Mouse (Mus musculus) kidney, postnatal 0 days (tissue): Measurements from ENCODE around the gene Syt9. TPM values are rescaled to one million over a fixed set of nuclear protein-coding genes. Genes with fewer than 3 reads are reported as not detected.

ENCODE experiments used
- ATAC-seq: fragments of 200-750 bp; cut with Nextera tagmentation; replicated peaks from 2 replicates; pipeline ENCODE4 v1.8.0; 2017; ENCODE audit warnings: low read depth, moderate number of reproducible peaks, moderate TSS enrichment, moderate library complexity; ENCODE audit not compliant: low FRiP score
- DNase-seq: peaks from one replicate; pipeline ENCODE4 v3.0.0-alpha.2; 2016; ENCODE audit warnings: low spot score
- H3K27ac ChIP-seq: fragments of 300-500 bp; sonication (generic); 2 replicates; pipeline ENCODE4 v1.5.1; 2014; ENCODE audit warnings: mild to moderate bottlenecking
- H3K27me3 ChIP-seq: fragments of 300-500 bp; sonication (generic); 2 replicates; pipeline ENCODE4 v1.6.1; 2014; ENCODE audit warnings: low read length, mixed read lengths; ENCODE audit not compliant: insufficient read depth
- H3K36me3 ChIP-seq: fragments of 300-500 bp; sonication (generic); 2 replicates; pipeline ENCODE4 v1.6.1; 2014; ENCODE audit warnings: low read length, mixed read lengths; ENCODE audit not compliant: insufficient read depth
- H3K4me1 ChIP-seq: fragments of 300-500 bp; sonication (generic); replicated peaks from 2 replicates; pipeline ENCODE4 v1.6.1; 2014; ENCODE audit warnings: antibody characterized with exemption, low read length, mixed read lengths; ENCODE audit not compliant: insufficient read depth
- H3K4me2 ChIP-seq: fragments of 300-500 bp; sonication (generic); 2 replicates; pipeline ENCODE4 v1.6.1; 2014; ENCODE audit warnings: mild to moderate bottlenecking, low read length, moderate library complexity, mixed read lengths
- H3K4me3 ChIP-seq: fragments of 300-500 bp; sonication (generic); replicated peaks from 2 replicates; pipeline ENCODE4 v1.5.1; 2014; ENCODE audit warnings: low read depth, low read length
- H3K9ac ChIP-seq: fragments of 300-500 bp; sonication (generic); 2 replicates; pipeline ENCODE4 v1.6.1; 2014; ENCODE audit warnings: low read depth, low read length
- H3K9me3 ChIP-seq: fragments of 300-500 bp; sonication (generic); replicated peaks from 2 replicates; pipeline ENCODE4 v1.6.1; 2016; ENCODE audit warnings: low read length, inconsistent platforms, mixed read lengths
- CTCF ChIP-seq: IDR thresholded peaks from 2 replicates; pipeline ENCODE4 v1.5.1; 2016; ENCODE audit warnings: antibody characterized with exemption, low read depth, mild to moderate bottlenecking, moderate library complexity
- WGBS: fragments of 180-500 bp; shearing (Covaris S2); extraction: QIAGEN DNeasy Blood & Tissue Kit; methylation state at CpG from one replicate; pipeline ENCODE4 v1.1.7; 2014; 5-methylcytosine and 5-hydroxymethylcytosine counted together
- polyA plus RNA-seq: library from polyadenylated mRNA; unstranded; fragments of >200 nt; fragmentation: Nextera tagmentation; extraction: Ambion mirVana; gene quantifications from 2 replicates; pipeline ENCODE4 v1.2.1, GENCODE M21; 2015

The Syt9 gene
- polyA plus RNA-seq, 1 experiment from 2014 or later = 3.2 TPM

- Histone ChIP-seq H3K9me3 (no peaks in the 10 kb centered on the region), H3K36me3 (no peaks in the 10 kb centered on the region), H3K4me1 (0 out of 2 replicates have a peak, but pooled peaks cover 10% of the 10 kb centered on the region), H3K4me2 (peak overlapping the region; percentile 54), H3K27ac (peak overlapping the region; percentile 19; the same call in 1 of the 2 replicates), H3K27me3 (no peaks in the 10 kb centered on the region), H3K4me3 (peak overlapping the region; percentile 42), H3K9ac (0 out of 2 replicates have a peak overlapping the region, but pooled peaks have one; percentile 35)
- TF ChIP-seq CTCF = no peak; the same call in 1 of the 2 replicates
- DNase-seq (no peak), ATAC-seq (no peak)
- 48% methylated on average over 4 of the region's 4 CpGs for WGBS
Measured at GRCm38 (mm10) chr7:107568971-107569370, 198.4 kb downstream of the Syt9 start.

- WGBS = 77% methylated on average over 2 of the region's 2 CpGs
- peak; percentile 30 for DNase-seq
- H3K27ac ChIP-seq = no peak overlapping the region
- no peak overlapping the region for H3K4me3 ChIP-seq
- H3K27me3 ChIP-seq = no peaks in the 10 kb centered on the region
- TF ChIP-seq CTCF = peak; percentile 42; the same call in 1 of the 2 replicates
- no peak overlapping the region for H3K9ac ChIP-seq
- H3K36me3 ChIP-seq = no peaks in the 10 kb centered on the region
- ATAC-seq = no peak
- no peaks in the 10 kb centered on the region for H3K9me3 ChIP-seq
- no peak overlapping the region for H3K4me2 ChIP-seq
- 0 out of 2 replicates have a peak, but pooled peaks cover 3% of the 10 kb centered on the region for H3K4me1 ChIP-seq
Measured at GRCm38 (mm10) chr7:107573856-107574255, 203.3 kb downstream of the Syt9 start.

- Histone ChIP-seq H3K9ac (no peak overlapping the region), H3K4me1 (no peaks in the 10 kb centered on the region), H3K27ac (no peak overlapping the region), H3K27me3 (no peaks in the 10 kb centered on the region), H3K4me3 (no peak overlapping the region), H3K4me2 (no peak overlapping the region), H3K9me3 (no peaks in the 10 kb centered on the region), H3K36me3 (no peaks in the 10 kb centered on the region)
- DNase-seq = peak; percentile 54
- no peak for TF ChIP-seq CTCF
- WGBS = 61% methylated on average over 3 of the region's 3 CpGs
- no peak; the same call in 1 of the 2 replicates for ATAC-seq
Measured at GRCm38 (mm10) chr7:107574276-107574675, 203.7 kb downstream of the Syt9 start.

- DNase-seq (peak; percentile 25), ATAC-seq (no peak)
- H3K4me1 ChIP-seq = 0 out of 2 replicates have a peak, but pooled peaks cover 2% of the 10 kb centered on the region
- H3K4me2 ChIP-seq = no peak overlapping the region
- no peaks in the 10 kb centered on the region for H3K27me3 ChIP-seq
- no peak overlapping the region for H3K9ac ChIP-seq
- H3K36me3 ChIP-seq = no peaks in the 10 kb centered on the region
- no peak overlapping the region for H3K4me3 ChIP-seq
- no peaks in the 10 kb centered on the region for H3K9me3 ChIP-seq
- WGBS = 34% methylated on average over 2 of the region's 2 CpGs
- H3K27ac ChIP-seq = no peak overlapping the region
- TF ChIP-seq CTCF = no peak
Measured at GRCm38 (mm10) chr7:107592641-107593040, 222.1 kb downstream of the Syt9 start.

GRCm38 (mm10) chr7:107593904-107594303, 223.4 kb downstream of the Syt9 start:
- no peak for DNase-seq
- H3K4me3 ChIP-seq = no peak overlapping the region
- 0 out of 2 replicates have a peak, but pooled peaks cover 2% of the 10 kb centered on the region for H3K4me1 ChIP-seq
- no peak for TF ChIP-seq CTCF
- no peaks in the 10 kb centered on the region for H3K9me3 ChIP-seq
- ATAC-seq = no peak
- WGBS = 37% methylated on average over 7 of the region's 7 CpGs
- peak overlapping the region; percentile 88 for H3K4me2 ChIP-seq
- no peaks in the 10 kb centered on the region for H3K36me3 ChIP-seq
- H3K9ac ChIP-seq = no peak overlapping the region
- peak overlapping the region; percentile 81; the same call in 1 of the 2 replicates for H3K27ac ChIP-seq
- H3K27me3 ChIP-seq = no peaks in the 10 kb centered on the region

GRCm38 (mm10) chr7:107594325-107594856, 223.9 kb downstream of the Syt9 start:
- Histone ChIP-seq H3K36me3 (no peaks in the 10 kb centered on the region), H3K4me2 (peak overlapping the region; percentile 88), H3K4me3 (peak overlapping the region; percentile 45), H3K9ac (peak overlapping the region; percentile 47), H3K27ac (peak overlapping the region; percentile 81), H3K27me3 (no peaks in the 10 kb centered on the region), H3K9me3 (no peaks in the 10 kb centered on the region), H3K4me1 (0 out of 2 replicates have a peak, but pooled peaks cover 2% of the 10 kb centered on the region)
- 1% methylated on average over 16 of the region's 16 CpGs for WGBS
- peak; percentile 69 for TF ChIP-seq CTCF
- peak; percentile 88 for DNase-seq
- ATAC-seq = peak; percentile 70
